Mouse (Mus musculus) splenic B cell, adult 2 months (primary cell): Measurements from ENCODE around the gene Rab24.

Source experiments
- DNase-seq: peaks from one replicate; pipeline ENCODE4 v3.0.0-alpha.2; 2011; ENCODE audit warnings: low read depth, low spot score
- H3K27me3 ChIP-seq: 2 replicates; pipeline ENCODE4 v1.6.1; 2012; ENCODE audit warnings: mild to moderate bottlenecking, low read length, moderate library complexity, mixed read lengths; ENCODE audit not compliant: control insufficient read depth, poor library complexity, insufficient read depth, severe bottlenecking
- H3K36me3 ChIP-seq: 2 replicates; pipeline ENCODE4 v1.6.1; 2012; ENCODE audit warnings: mild to moderate bottlenecking, low read length, moderate library complexity, mixed read lengths; ENCODE audit not compliant: control insufficient read depth, poor library complexity, insufficient read depth, severe bottlenecking

Gene Rab24

GRCm38 (mm10) chr13:55337341-55337975 lies 15.7 kb upstream of the Rab24 start:
- Histone ChIP-seq H3K27me3 (no peaks in the 10 kb centered on the region), H3K36me3 (no peaks in the 10 kb centered on the region)
- no peak for DNase-seq

- DNase-seq: no peak
- Histone ChIP-seq H3K27me3 (no peaks in the 10 kb centered on the region), H3K36me3 (no peaks in the 10 kb centered on the region)
Observed at GRCm38 (mm10) chr13:55335701-55336100, 14.0 kb upstream of the Rab24 start.

- Histone ChIP-seq H3K36me3 (no peaks in the 10 kb centered on the region), H3K27me3 (no peaks in the 10 kb centered on the region)
- DNase-seq: no peak
Observed at GRCm38 (mm10) chr13:55332331-55332730, 10.6 kb upstream of the Rab24 start.

DNA sequence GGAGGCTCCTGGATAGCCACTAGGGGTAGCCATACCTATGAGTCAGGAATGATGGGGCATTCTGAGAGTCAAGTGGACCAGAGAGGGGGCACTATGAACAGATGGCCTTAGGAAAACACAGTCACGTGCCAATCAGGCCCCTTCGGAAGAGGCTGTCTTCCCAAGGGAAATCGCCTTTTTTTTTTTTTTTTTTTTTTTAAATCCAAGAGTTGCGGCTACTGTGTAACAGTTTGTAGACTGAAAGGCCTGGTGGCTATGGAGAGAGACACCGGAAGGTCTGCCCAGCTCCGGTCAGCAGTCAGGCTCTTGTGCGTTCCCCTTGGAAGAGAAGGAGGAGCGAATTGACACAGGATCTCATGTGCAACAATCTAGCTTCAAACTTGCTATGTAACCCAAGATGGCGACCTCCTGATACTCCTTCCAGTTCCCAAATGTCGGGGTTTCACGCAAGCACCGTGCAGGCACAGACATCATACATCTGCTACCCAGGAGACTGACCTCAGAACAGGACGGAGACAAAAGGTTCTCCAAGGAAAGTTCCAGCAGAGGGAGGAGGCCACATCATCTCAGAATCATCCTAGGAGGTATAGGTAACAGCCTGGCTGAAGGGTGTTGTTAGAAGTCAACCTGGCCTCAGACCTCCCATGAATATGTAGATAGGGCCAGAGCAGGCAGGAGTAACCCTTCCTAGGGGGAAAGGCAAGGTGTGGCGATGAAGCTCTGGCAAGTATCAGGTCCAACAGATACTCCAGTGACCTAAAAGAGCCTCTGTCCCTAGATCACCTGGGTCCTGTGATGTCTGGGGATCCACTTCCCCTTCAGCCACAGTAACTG lies 9.0 kb upstream of the Rab24 start:
- Histone ChIP-seq H3K27me3 (no peaks in the 10 kb centered on the region), H3K36me3 (peaks cover 3% of the 10 kb centered on the region; the same call in 1 of the 2 replicates)
- DNase-seq: no peak

DNA sequence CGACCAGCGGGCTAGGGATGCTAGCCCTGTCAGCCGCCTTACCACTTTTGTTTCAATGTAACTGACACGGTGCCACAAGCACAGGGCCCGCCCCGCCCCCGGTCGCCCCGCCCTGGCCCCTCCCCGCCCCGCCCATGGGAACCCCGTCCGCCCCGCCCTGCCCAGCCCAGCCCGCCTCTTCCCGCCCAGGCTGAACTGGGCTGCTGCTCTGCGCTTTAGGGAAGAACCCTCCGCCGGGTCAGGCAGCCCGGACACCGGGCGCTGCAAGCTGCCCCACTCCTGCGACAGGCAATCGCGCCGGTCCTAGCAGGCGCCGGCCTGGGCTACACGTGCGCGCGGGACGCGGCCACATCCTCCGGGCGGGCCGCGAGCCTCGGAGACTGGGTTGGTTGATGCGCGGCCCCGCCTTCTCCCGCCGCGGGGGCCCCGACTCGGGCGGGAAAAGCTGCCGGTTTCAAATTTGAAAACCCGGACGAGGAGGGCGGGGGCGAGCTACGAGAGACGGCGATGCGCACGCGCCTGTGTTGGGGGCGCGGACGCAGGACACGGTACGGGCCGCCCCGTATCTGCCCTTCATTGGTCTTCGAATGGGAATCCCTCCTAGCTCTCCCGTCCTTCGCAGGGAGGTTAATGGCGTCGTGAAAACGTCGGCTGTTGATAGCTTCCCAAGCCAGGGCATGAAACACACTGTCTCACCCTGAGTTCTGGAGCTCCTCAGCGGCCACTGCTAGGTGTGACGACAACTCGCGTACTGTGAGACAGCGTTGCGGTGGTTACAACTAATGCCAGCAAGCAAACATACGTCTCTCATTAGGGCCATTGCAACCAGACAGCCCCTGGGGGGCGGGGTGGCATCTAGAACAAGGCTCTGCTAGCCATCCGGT lies 8.2 kb upstream of the Rab24 start, which contains the start of gene Mxd3:
Gene Mxd3, minus strand, starts transcription at position 141 of the 884 bp plus-strand sequence.
- DNase-seq: peak; percentile 84
- Histone ChIP-seq H3K36me3 (peaks cover 6% of the 10 kb centered on the region; the same call in 1 of the 2 replicates), H3K27me3 (no peaks in the 10 kb centered on the region)

- peak; percentile 50 for DNase-seq
- no peaks in the 10 kb centered on the region for H3K27me3 ChIP-seq
- H3K36me3 ChIP-seq: peaks cover 6% of the 10 kb centered on the region; the same call in 1 of the 2 replicates
Observed at GRCm38 (mm10) chr13:55329109-55329682, 7.5 kb upstream of the Rab24 start.

- Histone ChIP-seq H3K27me3 (no peaks in the 10 kb centered on the region), H3K36me3 (peaks cover 6% of the 10 kb centered on the region; the same call in 1 of the 2 replicates)
- DNase-seq: no peak
Observed at GRCm38 (mm10) chr13:55328641-55329040, 6.9 kb upstream of the Rab24 start.

DNA sequence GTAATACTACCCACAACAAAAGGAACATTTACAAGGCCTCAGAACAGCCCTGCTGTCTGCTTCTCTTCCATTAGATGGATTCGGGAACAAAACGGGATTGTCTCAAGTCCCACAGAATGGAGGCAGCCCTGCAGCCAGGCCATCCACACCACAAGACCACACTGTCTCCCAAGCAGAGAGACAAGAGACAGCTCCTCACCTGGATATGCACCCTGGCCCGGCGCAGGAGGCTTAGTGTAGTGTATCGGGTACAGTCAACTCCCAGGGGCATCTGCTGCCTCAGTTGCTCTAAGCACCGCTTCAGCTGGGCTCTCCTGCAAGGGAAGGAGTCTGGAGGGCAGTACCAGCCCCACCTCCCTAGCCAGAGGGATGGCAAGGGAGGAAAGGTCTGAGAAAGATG lies 6.4 kb upstream of the Rab24 start:
- DNase-seq: no peak
- H3K36me3 ChIP-seq: peaks cover 6% of the 10 kb centered on the region; the same call in 1 of the 2 replicates
- H3K27me3 ChIP-seq: no peaks in the 10 kb centered on the region

DNA sequence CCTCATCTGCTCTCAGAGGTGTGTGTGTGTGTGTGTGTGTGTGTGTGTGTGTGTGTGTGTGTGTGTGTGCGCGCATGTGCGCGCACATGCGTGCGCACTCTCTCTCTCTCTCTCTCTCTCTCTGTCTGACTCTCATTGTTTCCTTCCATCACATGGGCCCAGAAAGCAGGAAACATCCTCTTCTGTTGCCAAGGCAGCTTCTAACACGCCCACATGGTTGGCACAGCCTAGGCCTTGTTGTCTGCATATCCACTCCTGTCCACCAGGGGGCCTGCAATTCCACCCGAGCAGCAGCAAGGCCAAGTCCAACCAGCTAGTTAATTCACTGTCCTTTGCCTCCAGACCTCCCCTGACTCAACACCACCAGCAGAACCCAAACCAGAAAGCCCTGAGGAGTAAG lies 5.9 kb upstream of the Rab24 start:
- Histone ChIP-seq H3K27me3 (no peaks in the 10 kb centered on the region), H3K36me3 (peaks cover 6% of the 10 kb centered on the region; the same call in 1 of the 2 replicates)
- peak; percentile 94 for DNase-seq

DNA sequence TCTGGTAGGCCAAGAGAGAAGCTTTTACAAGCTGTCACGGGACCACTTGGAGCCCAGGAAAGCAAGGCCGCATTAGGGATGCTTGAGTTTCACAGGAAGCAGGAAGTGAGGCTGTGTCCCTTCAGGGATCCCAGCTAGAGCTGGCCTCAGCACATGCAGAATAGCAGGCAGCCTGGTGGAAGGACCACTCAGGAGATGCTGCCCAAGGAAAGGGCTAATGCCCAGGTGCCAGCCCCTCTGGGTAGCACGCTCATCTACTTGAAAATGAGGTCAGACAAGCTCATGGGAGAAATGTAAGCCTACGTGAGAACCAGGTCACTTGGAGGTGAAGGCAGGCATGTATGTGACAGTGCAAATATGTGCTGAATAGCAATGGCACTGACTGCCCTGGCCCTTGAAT lies 5.4 kb upstream of the Rab24 start:
- Histone ChIP-seq H3K36me3 (peaks cover 6% of the 10 kb centered on the region; the same call in 1 of the 2 replicates), H3K27me3 (no peaks in the 10 kb centered on the region)
- DNase-seq: no peak

DNA sequence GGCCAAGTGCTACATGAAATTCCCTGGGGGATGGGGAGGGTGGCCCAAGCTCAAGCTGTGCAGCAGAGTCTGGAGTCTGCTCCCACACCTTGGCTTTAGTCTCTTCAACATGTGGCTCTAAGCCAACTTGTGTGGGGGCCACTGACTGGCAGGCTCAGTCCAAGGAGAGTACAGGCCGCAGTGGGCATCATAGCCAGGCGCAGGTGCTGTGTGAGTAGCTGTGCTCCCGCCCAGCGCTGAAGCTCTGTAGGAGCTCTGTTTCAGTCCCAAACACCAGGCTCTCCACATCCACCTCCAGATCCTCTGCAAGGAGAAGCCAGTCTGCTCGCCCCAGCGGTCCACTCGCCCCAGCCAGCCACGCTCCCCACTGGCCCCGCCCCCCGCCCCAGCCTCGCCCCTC lies 3.9 kb upstream of the Rab24 start:
- H3K27me3 ChIP-seq: no peaks in the 10 kb centered on the region
- no peak for DNase-seq
- H3K36me3 ChIP-seq: peaks cover 6% of the 10 kb centered on the region; the same call in 1 of the 2 replicates

DNA sequence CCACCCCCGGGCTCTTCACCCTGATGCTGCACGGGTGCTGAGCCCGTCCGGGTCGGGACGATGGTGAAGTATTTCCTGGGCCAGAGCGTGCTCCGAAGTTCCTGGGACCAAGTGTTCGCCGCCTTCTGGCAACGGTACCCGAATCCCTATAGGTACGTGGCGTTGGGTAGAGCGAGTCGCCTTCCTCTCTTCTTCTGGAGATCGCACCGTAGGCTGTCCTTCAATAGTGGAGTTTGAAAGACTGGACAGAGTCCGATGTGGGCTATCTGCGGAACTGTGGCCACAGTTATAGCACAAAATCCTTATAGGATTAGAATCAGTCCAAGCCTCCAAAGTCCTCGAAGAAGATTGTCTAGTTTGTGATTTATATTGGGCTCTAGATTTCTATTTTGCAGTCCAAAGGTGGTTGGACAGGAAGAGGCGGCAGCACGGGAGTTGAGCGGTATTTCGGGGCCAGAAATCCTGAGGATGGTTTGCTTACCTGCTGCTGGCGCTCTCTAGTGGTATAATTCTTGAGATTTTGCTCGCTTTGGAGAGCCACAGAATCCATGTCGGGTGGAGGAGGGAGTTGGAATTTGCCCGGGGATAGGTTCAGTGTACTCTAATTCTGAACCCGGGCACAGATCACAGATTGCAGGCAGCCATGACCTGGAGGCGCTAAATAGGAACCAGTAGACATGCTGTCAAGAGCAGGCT lies 532 bp upstream of the Rab24 start:
- Histone ChIP-seq H3K36me3 (peaks cover 6% of the 10 kb centered on the region), H3K27me3 (no peaks in the 10 kb centered on the region)
- DNase-seq: peak; percentile 53

GRCm38 (mm10) chr13:55319931-55320533 lies 1.7 kb downstream of the Rab24 start, which contains the start of gene Prelid1:
Gene Prelid1 (plus strand): TSS chr13:55320500.
- no peaks in the 10 kb centered on the region; the same call in 1 of the 2 replicates for H3K36me3 ChIP-seq
- H3K27me3 ChIP-seq: no peaks in the 10 kb centered on the region
- DNase-seq: no peak
